Mouse (Mus musculus) forebrain, embryonic 11.5 days (tissue): Measurements from ENCODE around the gene Sdha. TPM values are rescaled to one million over a fixed set of nuclear protein-coding genes. Genes with fewer than 3 reads are reported as not detected.

ENCODE experiments used
- ATAC-seq: fragments of 200-750 bp; cut with Nextera tagmentation; replicated peaks from 2 replicates; pipeline ENCODE4 v1.8.0; 2017; ENCODE audit warnings: moderate TSS enrichment; ENCODE audit not compliant: low FRiP score
- DNase-seq: peaks from one replicate; pipeline ENCODE4 v3.0.0-alpha.2; 2017; ENCODE audit warnings: low spot score
- H3K27ac ChIP-seq: fragments of 300-500 bp; sonication (generic); 2 replicates; pipeline ENCODE4 v1.5.1; 2014; ENCODE audit warnings: low read depth, low read length
- H3K27me3 ChIP-seq: fragments of 300-500 bp; sonication (generic); 2 replicates; pipeline ENCODE4 v1.6.1; 2014; ENCODE audit warnings: mild to moderate bottlenecking, low read length, mixed read lengths; ENCODE audit not compliant: control insufficient read depth, insufficient read depth
- H3K36me3 ChIP-seq: fragments of 300-500 bp; sonication (generic); 2 replicates; pipeline ENCODE4 v1.6.1; 2014; ENCODE audit warnings: mild to moderate bottlenecking, low read length, moderate library complexity, mixed read lengths; ENCODE audit not compliant: control insufficient read depth, insufficient read depth
- H3K4me1 ChIP-seq: fragments of 300-500 bp; sonication (generic); replicated peaks from 2 replicates; pipeline ENCODE4 v1.6.1; 2014; ENCODE audit warnings: low read length, mixed read lengths; ENCODE audit not compliant: control insufficient read depth, insufficient read depth
- H3K4me2 ChIP-seq: fragments of 300-500 bp; sonication (generic); 2 replicates; pipeline ENCODE4 v1.6.1; 2014; ENCODE audit warnings: low read depth, mild to moderate bottlenecking, low read length, moderate library complexity, mixed read lengths; ENCODE audit not compliant: severe bottlenecking
- H3K4me3 ChIP-seq: fragments of 300-500 bp; sonication (generic); 2 replicates; pipeline ENCODE4 v1.5.1; 2014; ENCODE audit warnings: low read depth, low read length
- H3K9ac ChIP-seq: fragments of 300-500 bp; sonication (generic); 2 replicates; pipeline ENCODE4 v1.6.1; 2014; ENCODE audit warnings: low read length
- H3K9me3 ChIP-seq: fragments of 300-500 bp; sonication (generic); 2 replicates; pipeline ENCODE4 v1.6.1; 2016; ENCODE audit warnings: low read length, mixed read lengths; ENCODE audit not compliant: control insufficient read depth
- WGBS: fragments of 180-500 bp; shearing (Covaris S2); extraction: QIAGEN DNeasy Blood & Tissue Kit; methylation state at CpG from one replicate; pipeline ENCODE4 v1.1.7; 2014; 5-methylcytosine and 5-hydroxymethylcytosine counted together
- polyA plus RNA-seq: library from polyadenylated mRNA; unstranded; fragments of >200 nt; fragmentation: Nextera tagmentation; extraction: Ambion mirVana; gene quantifications from 2 replicates; pipeline ENCODE4 v1.2.1, GENCODE M21; 2014

Sdha gene
- 249 and 253 TPM in 2 replicates for polyA plus RNA-seq

- peak within 1 kb of the TSS; percentile 82 for H3K4me2 ChIP-seq
Measured at GRCm38 (mm10) chr13:74349566-74350434, at the start of gene Sdha, which contains the start of gene Ccdc127. TSS of gene Sdha (minus strand) at chr13:74350280. TSS of gene Ccdc127 (plus strand) at chr13:74350309.

DNA sequence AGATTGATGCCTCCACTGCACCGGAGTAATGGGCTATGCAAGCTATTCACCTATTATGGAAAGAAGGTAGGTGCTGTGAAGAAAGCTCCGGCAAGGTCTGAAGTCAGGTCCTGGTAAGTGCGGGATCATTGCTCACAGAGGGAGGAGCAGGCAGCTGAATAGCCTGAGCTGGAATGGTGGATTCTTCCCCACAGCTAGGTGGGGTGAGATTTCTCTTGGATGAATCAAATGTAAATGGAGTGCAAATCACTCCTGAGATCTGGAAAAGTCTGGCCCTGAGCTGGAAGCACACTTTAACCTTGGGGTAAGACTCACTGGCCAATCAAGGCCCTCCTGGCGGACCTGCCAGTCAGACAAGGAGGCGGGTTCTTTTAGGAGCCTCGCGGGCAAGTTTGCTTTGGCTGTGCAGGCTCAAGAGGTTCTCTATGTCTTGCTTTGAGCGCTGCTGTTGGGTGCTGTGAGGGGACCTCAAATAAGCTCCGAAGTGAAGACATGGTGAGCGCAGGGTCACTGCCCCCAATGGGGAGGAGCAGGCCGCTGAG, 49.3 kb upstream of the Sdha start, which contains the start of gene Ftl1-ps1:
Gene Ftl1-ps1, plus strand, starts transcription at position 397 of the 542 bp plus-strand sequence.
- H3K27me3 ChIP-seq, result no peaks in the 10 kb centered on the region
- no peak for DNase-seq
- H3K27ac ChIP-seq, result no peak within 1 kb of the TSS
- H3K4me1 ChIP-seq, result no peaks in the 10 kb centered on the region
- 0 out of 2 replicates have a peak, but pooled peaks have one; percentile 56 for ATAC-seq
- H3K4me3 ChIP-seq, result no peak within 1 kb of the TSS
- H3K36me3 ChIP-seq, result no peaks in the 10 kb centered on the region
- H3K9ac ChIP-seq, result no peak within 1 kb of the TSS
- 0 out of 2 replicates have a peak within 1 kb of the TSS, but pooled peaks have one; percentile 15 for H3K4me2 ChIP-seq
- 13% methylated on average over 11 of the region's 11 CpGs for WGBS
- no peaks in the 10 kb centered on the region for H3K9me3 ChIP-seq

More at GRCm38 (mm10) chr13:74349566-74350434, at the start of gene Sdha, which contains the start of gene Ccdc127:
- Histone ChIP-seq H3K27ac (no peak within 1 kb of the TSS), H3K4me1 (peaks cover 2% of the 10 kb centered on the region; the same call in 1 of the 2 replicates), H3K27me3 (no peaks in the 10 kb centered on the region), H3K4me3 (peak within 1 kb of the TSS; percentile 61), H3K9me3 (no peaks in the 10 kb centered on the region), H3K9ac (peak within 1 kb of the TSS; percentile 73), H3K36me3 (no peaks in the 10 kb centered on the region)
- ATAC-seq, result peak; percentile 99
- 2% methylated on average over 57 of the region's 57 CpGs for WGBS
- DNase-seq, result peak; percentile 99

- no peaks in the 10 kb centered on the region for H3K36me3 ChIP-seq
- 72% methylated on average over 2 of the region's 2 CpGs for WGBS
- H3K9ac ChIP-seq, result no peak overlapping the region
- ATAC-seq, result peak; percentile 51
- H3K4me2 ChIP-seq, result no peak overlapping the region
- DNase-seq, result no peak
- no peaks in the 10 kb centered on the region for H3K9me3 ChIP-seq
- H3K4me3 ChIP-seq, result no peak overlapping the region
- H3K27me3 ChIP-seq, result no peaks in the 10 kb centered on the region
- H3K27ac ChIP-seq, result no peak overlapping the region
- no peaks in the 10 kb centered on the region for H3K4me1 ChIP-seq
Measured at GRCm38 (mm10) chr13:74391156-74391555, 41.1 kb upstream of the Sdha start.

GRCm38 (mm10) chr13:74390371-74390990, 40.4 kb upstream of the Sdha start, which contains the start of gene Zfp72:
TSS of gene Zfp72 (minus strand) at chr13:74390836.
- ATAC-seq (peak; percentile 94), DNase-seq (peak; percentile 67)
- Histone ChIP-seq H3K4me2 (peak within 1 kb of the TSS; percentile 50), H3K27me3 (no peaks in the 10 kb centered on the region), H3K4me1 (no peaks in the 10 kb centered on the region), H3K9me3 (no peaks in the 10 kb centered on the region), H3K36me3 (no peaks in the 10 kb centered on the region), H3K9ac (peak within 1 kb of the TSS; percentile 33; the same call in 1 of the 2 replicates), H3K4me3 (peak within 1 kb of the TSS; percentile 34), H3K27ac (no peak within 1 kb of the TSS)
- WGBS, result 2% methylated on average over 14 of the region's 14 CpGs

DNA sequence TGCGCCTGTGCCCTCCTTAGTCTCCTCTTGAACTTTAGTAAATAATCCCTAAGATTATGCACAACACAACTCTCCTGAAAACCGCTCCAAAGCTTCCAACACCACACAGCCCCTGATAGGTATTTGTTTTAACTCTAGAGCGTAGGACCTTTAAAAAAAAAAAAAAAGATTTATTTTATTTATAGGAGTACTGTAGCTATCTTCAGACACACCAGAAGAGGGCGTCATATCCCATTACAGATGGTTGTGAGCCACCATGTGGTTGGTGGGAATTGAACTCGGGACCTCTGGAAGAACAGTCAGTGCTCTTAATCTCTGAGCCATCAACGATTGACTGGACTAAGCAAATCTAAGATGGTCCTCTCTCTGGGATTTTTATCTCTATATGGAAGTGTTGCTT, 39.6 kb upstream of the Sdha start:
- H3K4me3 ChIP-seq, result peak overlapping the region; percentile 34

DNA sequence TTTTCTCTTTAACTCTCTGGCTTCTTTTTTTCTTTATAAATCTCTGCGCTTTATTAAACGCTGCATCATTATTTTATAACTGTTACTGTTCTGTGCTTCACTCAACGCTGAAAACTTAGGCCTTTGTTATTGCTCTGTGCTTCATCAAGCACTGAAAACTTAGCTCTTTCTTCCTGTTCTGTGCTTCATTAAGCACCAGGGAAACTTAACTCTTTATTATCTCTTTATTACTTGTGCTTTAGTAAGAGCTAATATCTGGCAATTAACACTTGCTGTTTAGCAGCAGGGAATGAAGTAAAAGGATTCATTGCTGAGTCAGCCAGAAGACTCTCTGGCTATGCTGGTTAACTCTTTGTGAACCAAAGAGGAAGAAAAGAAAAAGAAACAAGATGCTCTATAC, 32.2 kb upstream of the Sdha start:
- no peak overlapping the region for H3K27ac ChIP-seq
- WGBS, result 53% methylated on average over 3 of the region's 3 CpGs
- H3K4me1 ChIP-seq, result no peaks in the 10 kb centered on the region
- H3K9ac ChIP-seq, result no peak overlapping the region
- H3K4me2 ChIP-seq, result no peak overlapping the region
- H3K27me3 ChIP-seq, result no peaks in the 10 kb centered on the region
- peak; percentile 49; the same call in 1 of the 2 replicates for ATAC-seq
- no peak overlapping the region for H3K4me3 ChIP-seq
- no peaks in the 10 kb centered on the region for H3K9me3 ChIP-seq
- no peaks in the 10 kb centered on the region for H3K36me3 ChIP-seq
- DNase-seq, result no peak

More for the DNA sequence above, 39.6 kb upstream of the Sdha start:
- 71% methylated on average over 6 of the region's 6 CpGs for WGBS
- DNase-seq (no peak), ATAC-seq (no peak)
- Histone ChIP-seq H3K9ac (no peak overlapping the region), H3K27ac (no peak overlapping the region), H3K27me3 (no peaks in the 10 kb centered on the region), H3K4me1 (no peaks in the 10 kb centered on the region), H3K9me3 (no peaks in the 10 kb centered on the region), H3K4me2 (peak overlapping the region; percentile 50), H3K36me3 (no peaks in the 10 kb centered on the region)

- Histone ChIP-seq H3K4me2 (no peak overlapping the region), H3K27me3 (no peaks in the 10 kb centered on the region), H3K27ac (no peak overlapping the region), H3K9me3 (no peaks in the 10 kb centered on the region), H3K36me3 (no peaks in the 10 kb centered on the region), H3K4me1 (no peaks in the 10 kb centered on the region), H3K9ac (no peak overlapping the region), H3K4me3 (no peak overlapping the region)
- 81% methylated on average over 10 of the region's 10 CpGs for WGBS
- ATAC-seq (peak; percentile 33; the same call in 1 of the 2 replicates), DNase-seq (no peak)
Measured at GRCm38 (mm10) chr13:74381533-74382276, 31.6 kb upstream of the Sdha start.

- Histone ChIP-seq H3K4me2 (no peak within 1 kb of the TSS), H3K27ac (no peak within 1 kb of the TSS), H3K9me3 (no peaks in the 10 kb centered on the region), H3K4me3 (no peak within 1 kb of the TSS), H3K4me1 (no peaks in the 10 kb centered on the region), H3K36me3 (no peaks in the 10 kb centered on the region; the same call in 1 of the 2 replicates), H3K27me3 (no peaks in the 10 kb centered on the region), H3K9ac (no peak within 1 kb of the TSS)
- DNase-seq (no peak), ATAC-seq (no peak)
- 94% methylated on average over 8 of the region's 8 CpGs for WGBS
Measured at GRCm38 (mm10) chr13:74363859-74364235, 13.8 kb upstream of the Sdha start, which contains the start of gene Lrrc14b. TSS of gene Lrrc14b (minus strand) at chr13:74364005.
